Mouse (Mus musculus) liver, embryonic 15.5 days (tissue): Measurements from ENCODE around the gene Sdc1. TPM values are rescaled to one million over a fixed set of nuclear protein-coding genes. Genes with fewer than 3 reads are reported as not detected.

Experiments
- ATAC-seq: fragments of 200-750 bp; cut with Nextera tagmentation; 2 replicates; pipeline ENCODE4 v1.8.0; 2017; ENCODE audit warnings: moderate number of reproducible peaks, mild to moderate bottlenecking, moderate library complexity; ENCODE audit not compliant: insufficient read depth
- H3K27ac ChIP-seq: fragments of 300-500 bp; sonication (generic); replicated peaks from 2 replicates; pipeline ENCODE4 v1.5.1; 2015; ENCODE audit warnings: mild to moderate bottlenecking, inconsistent platforms
- H3K27me3 ChIP-seq: fragments of 300-500 bp; sonication (generic); 2 replicates; pipeline ENCODE4 v1.6.1; 2015; ENCODE audit warnings: mild to moderate bottlenecking, inconsistent platforms
- H3K36me3 ChIP-seq: fragments of 300-500 bp; sonication (generic); replicated peaks from 2 replicates; pipeline ENCODE4 v1.6.1; 2015; ENCODE audit warnings: moderate library complexity, mild to moderate bottlenecking, inconsistent platforms
- H3K4me1 ChIP-seq: fragments of 300-500 bp; sonication (generic); replicated peaks from 2 replicates; pipeline ENCODE4 v1.6.1; 2015; ENCODE audit warnings: inconsistent platforms
- H3K4me2 ChIP-seq: fragments of 300-500 bp; sonication (generic); 2 replicates; pipeline ENCODE4 v1.6.1; 2015; ENCODE audit warnings: moderate library complexity, mild to moderate bottlenecking, inconsistent platforms
- H3K4me3 ChIP-seq: fragments of 300-500 bp; sonication (generic); replicated peaks from 2 replicates; pipeline ENCODE4 v1.5.1; 2015; ENCODE audit warnings: mild to moderate bottlenecking, inconsistent platforms
- H3K9ac ChIP-seq: fragments of 300-500 bp; sonication (generic); 2 replicates; pipeline ENCODE4 v1.6.1; 2015; ENCODE audit warnings: moderate library complexity, mild to moderate bottlenecking, inconsistent platforms
- H3K9me3 ChIP-seq: fragments of 300-500 bp; sonication (generic); replicated peaks from 2 replicates; pipeline ENCODE4 v1.6.1; 2016; ENCODE audit warnings: inconsistent platforms
- WGBS: fragments of 180-500 bp; shearing (Covaris S2); methylation state at CpG from one replicate; pipeline ENCODE4 v1.1.7; 2015; ENCODE audit warnings: mixed read lengths; ENCODE audit not compliant: insufficient replicate concordance; 5-methylcytosine and 5-hydroxymethylcytosine counted together
- polyA plus RNA-seq: library from polyadenylated mRNA; unstranded; fragments of >200 nt; fragmentation: Nextera tagmentation; extraction: Ambion mirVana; gene quantifications from 2 replicates; pipeline ENCODE4 v1.2.1, GENCODE M21; 2015

Gene Sdc1
- polyA plus RNA-seq, 1 experiment from 2014 or later, result 23.3 TPM

DNA sequence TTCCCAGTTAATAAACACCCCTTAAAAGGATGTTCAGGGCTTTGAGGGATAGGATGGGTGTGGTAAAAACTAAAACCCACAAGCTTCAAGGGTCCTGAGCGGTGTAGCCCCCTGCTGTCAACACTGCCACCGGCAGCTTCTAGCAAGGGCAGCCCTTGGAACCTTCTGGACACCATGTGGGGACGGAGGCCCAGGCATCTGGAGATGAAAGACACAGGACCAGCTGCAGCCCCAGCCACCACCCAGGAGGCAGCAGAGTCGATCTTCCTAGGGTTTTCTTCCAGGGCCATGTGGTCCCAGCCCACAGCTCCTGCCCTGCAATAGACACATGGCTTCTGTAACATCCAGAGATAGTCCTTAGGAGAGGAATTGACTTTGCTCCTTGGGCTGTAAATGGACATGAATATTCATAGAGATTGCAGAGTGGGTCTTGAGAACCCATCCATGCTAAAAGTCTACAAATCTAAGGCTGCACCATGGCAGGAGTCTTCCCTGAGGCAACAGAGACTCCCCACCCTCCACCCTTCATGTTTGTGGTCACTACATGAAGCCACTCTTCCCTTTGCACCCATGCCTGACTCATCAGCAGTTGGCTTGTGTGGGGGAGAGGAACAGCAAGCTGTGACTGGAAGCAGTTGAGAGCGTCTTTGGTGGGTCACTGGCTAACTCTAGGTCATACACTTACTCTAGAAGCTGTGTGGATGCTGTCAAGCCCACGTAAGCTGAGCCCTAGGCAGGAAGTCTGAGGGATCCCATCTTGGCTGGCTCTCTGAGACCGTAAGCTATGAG lies 34.0 kb downstream of the Sdc1 start:
- no peak overlapping the region for H3K27ac ChIP-seq
- H3K9ac ChIP-seq, result no peak overlapping the region
- H3K4me1 ChIP-seq, result 0 out of 2 replicates have a peak, but pooled peaks cover 4% of the 10 kb centered on the region
- H3K36me3 ChIP-seq, result no peaks in the 10 kb centered on the region
- H3K27me3 ChIP-seq, result no peaks in the 10 kb centered on the region
- ATAC-seq, result no peak
- no peak overlapping the region for H3K4me2 ChIP-seq
- 55% methylated on average over 7 of the region's 7 CpGs for WGBS
- H3K4me3 ChIP-seq, result no peak overlapping the region
- H3K9me3 ChIP-seq, result no peaks in the 10 kb centered on the region

GRCm38 (mm10) chr12:8809086-8809485 lies 38.0 kb downstream of the Sdc1 start:
- Histone ChIP-seq H3K4me3 (no peak overlapping the region), H3K9me3 (no peaks in the 10 kb centered on the region), H3K36me3 (no peaks in the 10 kb centered on the region), H3K4me2 (no peak overlapping the region), H3K27ac (0 out of 2 replicates have a peak overlapping the region, but pooled peaks have one; percentile 29), H3K4me1 (0 out of 2 replicates have a peak, but pooled peaks cover 10% of the 10 kb centered on the region), H3K9ac (no peak overlapping the region), H3K27me3 (no peaks in the 10 kb centered on the region)
- no peak for ATAC-seq
- WGBS, result 32% methylated on average over 2 of the region's 2 CpGs

DNA sequence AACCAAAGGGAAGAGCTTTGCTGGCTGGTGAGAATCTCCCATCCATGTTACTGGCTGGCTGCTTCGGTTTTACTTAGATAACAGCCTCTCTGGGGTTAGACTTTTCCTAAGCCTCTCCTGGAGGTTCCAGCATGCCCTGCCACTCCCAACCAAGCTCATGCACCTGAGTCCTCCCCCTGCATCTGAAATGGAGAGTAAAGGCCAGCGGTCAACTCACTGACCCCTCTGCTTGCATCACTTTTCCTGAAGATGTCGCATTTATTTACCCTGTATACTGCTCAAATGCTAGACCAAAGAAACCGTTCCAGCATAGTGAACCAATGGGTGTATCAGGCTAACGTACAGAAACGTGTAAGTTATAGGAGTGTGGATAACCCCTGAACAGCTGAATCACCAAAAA lies 38.5 kb downstream of the Sdc1 start:
- Histone ChIP-seq H3K4me1 (0 out of 2 replicates have a peak, but pooled peaks cover 10% of the 10 kb centered on the region), H3K36me3 (no peaks in the 10 kb centered on the region), H3K9ac (no peak overlapping the region), H3K9me3 (no peaks in the 10 kb centered on the region), H3K4me3 (no peak overlapping the region), H3K27ac (0 out of 2 replicates have a peak overlapping the region, but pooled peaks have one; percentile 29), H3K4me2 (no peak overlapping the region), H3K27me3 (no peaks in the 10 kb centered on the region)
- WGBS, result 64% methylated on average over 6 of the region's 6 CpGs
- ATAC-seq, result no peak

DNA sequence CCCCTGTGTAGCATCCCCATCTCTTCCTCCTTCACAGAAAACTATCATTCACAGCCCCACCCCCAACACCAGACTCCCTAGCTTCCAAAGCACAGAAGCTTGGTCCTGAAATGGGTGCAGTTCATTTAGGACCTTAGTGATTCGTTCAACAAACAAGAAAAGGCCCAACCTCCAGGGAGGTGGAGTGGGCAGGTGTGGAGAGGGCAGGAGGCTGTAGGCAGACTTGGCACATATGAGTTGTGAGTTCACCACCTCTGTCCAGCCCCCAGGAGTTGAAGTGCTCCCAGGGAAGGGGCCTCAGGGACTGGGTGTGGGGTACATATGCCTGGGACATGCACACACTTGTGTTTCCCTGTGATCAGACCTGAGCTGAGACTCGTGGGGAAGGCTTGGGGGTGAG lies 39.8 kb downstream of the Sdc1 start:
- Histone ChIP-seq H3K27me3 (no peaks in the 10 kb centered on the region), H3K27ac (no peak overlapping the region), H3K36me3 (no peaks in the 10 kb centered on the region), H3K9me3 (no peaks in the 10 kb centered on the region), H3K4me1 (0 out of 2 replicates have a peak, but pooled peaks cover 10% of the 10 kb centered on the region), H3K4me2 (no peak overlapping the region), H3K9ac (no peak overlapping the region), H3K4me3 (no peak overlapping the region)
- ATAC-seq, result 0 out of 2 replicates have a peak, but pooled peaks have one; percentile 16
- 40% methylated on average over 2 of the region's 2 CpGs for WGBS

DNA sequence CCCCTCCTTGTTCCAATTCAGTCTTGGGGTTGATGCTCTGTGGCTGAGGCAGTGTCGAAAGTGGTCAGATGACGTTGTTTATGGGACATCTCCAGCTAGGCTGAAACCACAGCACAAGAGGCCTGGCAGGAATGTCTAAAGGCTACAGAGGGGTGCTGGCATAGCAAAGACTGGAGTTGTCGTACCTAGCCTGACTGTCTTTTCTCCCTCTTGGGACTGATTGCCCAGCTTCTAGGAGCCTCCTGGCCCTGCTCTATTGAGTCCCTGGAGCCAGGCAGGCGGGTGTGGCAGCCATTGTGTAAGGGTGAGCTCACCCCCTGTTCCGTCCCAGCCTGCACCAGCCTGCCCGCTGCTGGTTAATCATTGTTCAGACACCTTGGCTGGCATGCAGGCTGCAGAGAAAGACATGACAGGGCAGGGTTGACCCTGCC lies 40.3 kb downstream of the Sdc1 start:
- H3K9me3 ChIP-seq, result no peaks in the 10 kb centered on the region
- H3K36me3 ChIP-seq, result no peaks in the 10 kb centered on the region
- H3K27me3 ChIP-seq, result 0 out of 2 replicates have a peak, but pooled peaks cover 3% of the 10 kb centered on the region
- peak; percentile 61 for ATAC-seq
- 47% methylated on average over 6 of the region's 6 CpGs for WGBS
- H3K4me3 ChIP-seq, result no peak overlapping the region
- no peak overlapping the region for H3K4me2 ChIP-seq
- H3K4me1 ChIP-seq, result 0 out of 2 replicates have a peak, but pooled peaks cover 10% of the 10 kb centered on the region
- no peak overlapping the region for H3K9ac ChIP-seq
- H3K27ac ChIP-seq, result no peak overlapping the region

GRCm38 (mm10) chr12:8811894-8812560 lies 40.9 kb downstream of the Sdc1 start:
- no peak overlapping the region for H3K4me3 ChIP-seq
- H3K4me2 ChIP-seq, result no peak overlapping the region

DNA sequence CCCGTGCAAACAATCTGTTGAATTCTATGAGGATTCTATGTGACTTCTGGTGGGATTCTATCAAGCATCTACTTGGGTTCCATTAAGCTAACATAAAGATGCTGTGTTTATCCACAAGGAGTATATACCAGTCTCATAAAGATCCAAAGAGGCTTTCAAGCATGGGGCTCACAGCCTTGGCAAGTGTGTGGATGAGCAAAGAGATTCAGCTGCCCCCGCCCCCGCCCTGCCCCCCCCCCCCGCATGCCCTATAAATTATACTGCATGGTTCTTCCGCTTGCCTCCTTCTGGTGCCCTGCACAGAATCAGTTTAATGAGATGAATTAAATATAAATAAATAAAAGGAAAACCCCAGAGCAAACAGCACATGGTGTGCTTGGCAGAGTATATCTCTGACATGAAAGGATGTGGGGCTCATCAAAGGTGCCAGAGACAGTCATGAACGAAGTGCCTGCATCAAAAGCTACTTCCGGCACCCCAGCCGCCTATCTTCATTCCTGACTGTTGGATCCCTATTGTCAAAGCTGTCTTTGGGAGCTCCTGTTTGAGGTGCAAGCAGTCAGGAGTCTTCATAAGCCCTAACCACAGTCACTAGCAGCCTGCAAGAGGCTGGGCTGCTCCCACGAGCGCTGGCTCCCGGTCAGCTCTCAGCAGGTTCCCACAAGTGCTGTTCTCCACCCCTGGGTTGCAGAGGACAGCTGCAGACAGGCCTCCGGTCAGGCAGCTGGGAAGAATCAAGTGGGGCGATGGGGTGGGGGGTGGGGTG lies 46.5 kb downstream of the Sdc1 start:
- H3K4me2 ChIP-seq, result no peak overlapping the region
- no peak overlapping the region for H3K9ac ChIP-seq
- no peaks in the 10 kb centered on the region for H3K4me1 ChIP-seq
- H3K27ac ChIP-seq, result no peak overlapping the region
- ATAC-seq, result no peak
- no peak overlapping the region for H3K4me3 ChIP-seq
- no peaks in the 10 kb centered on the region for H3K9me3 ChIP-seq
- no peaks in the 10 kb centered on the region for H3K36me3 ChIP-seq
- 39% methylated on average over 13 of the region's 13 CpGs for WGBS
- peaks cover 4% of the 10 kb centered on the region; the same call in 1 of the 2 replicates for H3K27me3 ChIP-seq

More at GRCm38 (mm10) chr12:8811894-8812560, 40.9 kb downstream of the Sdc1 start:
- H3K9ac ChIP-seq, result no peak overlapping the region
- 0 out of 2 replicates have a peak, but pooled peaks cover 4% of the 10 kb centered on the region for H3K27me3 ChIP-seq
- no peak for ATAC-seq
- 0 out of 2 replicates have a peak, but pooled peaks cover 10% of the 10 kb centered on the region for H3K4me1 ChIP-seq
- H3K27ac ChIP-seq, result no peak overlapping the region
- 70% methylated on average over 5 of the region's 5 CpGs for WGBS
- H3K36me3 ChIP-seq, result no peaks in the 10 kb centered on the region
- no peaks in the 10 kb centered on the region for H3K9me3 ChIP-seq

GRCm38 (mm10) chr12:8818233-8818672 lies 47.1 kb downstream of the Sdc1 start:
- Histone ChIP-seq H3K4me3 (no peak overlapping the region), H3K9ac (no peak overlapping the region), H3K4me1 (no peaks in the 10 kb centered on the region), H3K36me3 (no peaks in the 10 kb centered on the region), H3K9me3 (no peaks in the 10 kb centered on the region), H3K4me2 (no peak overlapping the region), H3K27ac (no peak overlapping the region), H3K27me3 (peaks cover 4% of the 10 kb centered on the region; the same call in 1 of the 2 replicates)
- 37% methylated on average over 3 of the region's 3 CpGs for WGBS
- no peak for ATAC-seq

GRCm38 (mm10) chr12:8824995-8825703 lies 54.0 kb downstream of the Sdc1 start:
- H3K4me3 ChIP-seq, result no peak overlapping the region
- 59% methylated on average over 7 of the region's 7 CpGs for WGBS
- H3K4me2 ChIP-seq, result no peak overlapping the region
- no peak overlapping the region for H3K9ac ChIP-seq
- no peaks in the 10 kb centered on the region for H3K27me3 ChIP-seq
- ATAC-seq, result no peak
- no peaks in the 10 kb centered on the region for H3K9me3 ChIP-seq
- no peak overlapping the region for H3K27ac ChIP-seq
- H3K4me1 ChIP-seq, result peaks cover 3% of the 10 kb centered on the region
- no peaks in the 10 kb centered on the region for H3K36me3 ChIP-seq

- 62% methylated on average over 9 of the region's 9 CpGs for WGBS
- H3K9me3 ChIP-seq, result no peaks in the 10 kb centered on the region
- H3K36me3 ChIP-seq, result no peaks in the 10 kb centered on the region
- no peak overlapping the region for H3K4me3 ChIP-seq
- no peak overlapping the region for H3K27ac ChIP-seq
- H3K27me3 ChIP-seq, result no peaks in the 10 kb centered on the region
- H3K9ac ChIP-seq, result no peak overlapping the region
- no peak for ATAC-seq
- peaks cover 8% of the 10 kb centered on the region for H3K4me1 ChIP-seq
- H3K4me2 ChIP-seq, result no peak overlapping the region
Measured at GRCm38 (mm10) chr12:8827014-8827715, 56.0 kb downstream of the Sdc1 start.
